Mouse (Mus musculus): ENCODE data around the gene Gm10750.
"Not testable (repeated sequence)": the region's sequence is repeated elsewhere in the genome, so short reads cannot be mapped to it uniquely, and the experiment has no call there.

The Gm10750 gene

GRCm38 (mm10) chr2:149017137-149017536 lies at the start of gene Gm10750:
Gene Gm10750, minus strand, starts transcription at chr2:149017237.
- not testable (repeated sequence) for DNase-seq

DNA sequence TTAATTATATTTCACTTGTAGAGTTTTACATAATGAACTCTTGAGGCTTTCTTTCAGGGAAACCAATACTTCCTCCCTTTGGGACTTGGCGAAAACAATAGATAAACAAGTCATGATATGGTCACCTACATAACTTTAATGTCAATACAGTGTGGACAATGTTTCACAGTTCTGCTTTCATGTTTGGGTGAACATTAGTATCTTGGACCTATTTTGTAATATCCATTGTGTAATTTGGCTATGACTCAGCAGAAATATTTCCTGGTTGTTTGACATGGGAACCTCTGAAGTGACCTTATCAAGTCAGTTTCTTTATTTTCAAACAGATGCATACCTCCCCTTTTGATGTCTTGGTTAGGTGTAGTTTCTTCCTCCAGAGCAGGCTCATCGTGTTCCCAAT lies 12.2 kb downstream of the Gm10750 start:
- DNase-seq = no peak

DNA sequence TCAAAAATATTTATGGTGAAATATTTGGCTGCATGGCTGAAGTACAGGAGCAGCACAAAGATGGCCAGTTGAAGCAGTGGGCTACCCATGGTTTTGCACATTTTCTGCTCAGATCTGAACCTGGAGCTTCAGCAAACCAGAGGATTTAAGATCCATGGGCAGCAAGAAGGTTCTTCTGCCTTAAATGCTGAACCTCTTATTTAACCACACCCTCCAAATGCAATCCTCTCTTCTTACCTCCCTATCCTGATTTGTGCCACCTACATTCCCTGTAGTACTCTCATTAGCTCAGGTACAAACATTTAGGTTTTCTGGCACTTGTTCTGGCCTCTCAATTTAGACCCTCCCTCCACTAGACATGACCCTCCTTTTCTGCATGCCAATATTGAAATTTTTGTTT lies 13.9 kb downstream of the Gm10750 start, which contains the start of gene Gm1330:
TSS of gene Gm1330 (minus strand) at position 101 of the 400 bp plus-strand sequence.
- no peak for DNase-seq

DNA sequence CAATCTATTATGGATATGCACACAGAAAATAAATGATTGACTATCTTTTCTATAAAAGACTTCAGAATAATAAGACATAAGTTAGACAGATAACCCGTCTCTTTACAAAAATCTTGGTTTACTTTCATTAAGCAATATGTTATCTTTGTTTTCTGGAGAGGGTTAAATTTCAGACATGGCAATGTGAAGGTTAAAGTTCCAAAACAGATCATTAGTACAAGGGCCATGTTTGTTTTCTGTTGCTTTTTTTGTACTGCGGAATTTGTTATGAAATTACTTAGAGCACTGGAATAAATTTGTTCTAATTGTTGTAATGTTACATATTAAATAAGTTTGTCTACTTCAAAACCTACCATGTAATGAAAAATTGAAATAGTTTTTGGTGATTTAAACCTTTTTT lies 21.9 kb downstream of the Gm10750 start:
- no peak for DNase-seq
